Mouse (Mus musculus): ENCODE data around the gene Gipc2. TPM values are rescaled to one million over a fixed set of nuclear protein-coding genes. Genes with fewer than 3 reads are reported as not detected.

The Gipc2 gene
- polyA plus RNA-seq, 1 experiment from 2014 or later: 9.3 TPM

DNA sequence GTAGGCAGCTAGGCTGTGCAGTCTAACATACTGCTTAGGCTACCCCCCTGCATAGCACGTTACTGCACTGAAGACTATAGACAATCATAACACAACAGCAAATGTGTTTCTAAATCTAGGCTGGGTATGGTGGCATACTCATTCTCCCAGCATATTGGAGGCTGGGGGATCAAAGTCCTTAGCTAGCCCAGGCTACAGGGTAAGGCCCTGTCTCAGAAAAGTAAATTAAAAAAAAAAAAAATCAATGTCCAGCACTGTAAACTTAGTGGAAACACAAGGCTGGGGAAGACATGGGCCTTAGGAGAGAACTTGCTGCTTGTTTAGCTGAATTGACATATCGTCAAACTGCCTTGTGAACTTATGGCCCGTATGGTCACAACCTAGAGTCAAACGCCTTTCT, 14.6 kb upstream of the Gipc2 start:
- 91% methylated on average over 4 of the region's 4 CpGs for whole genome bisulfite sequencing
- Histone ChIP-seq H3K36me3 (ENCODE audit: control insufficient read depth, insufficient read depth, low read length) (peaks cover 12% of the 10 kb centered on the region), H3K9ac (replicated peaks; ENCODE audit: low read length) (no peak overlapping the region), H3K4me2 (ENCODE audit: low read length) (no peak overlapping the region), H3K4me1 (ENCODE audit: control insufficient read depth, insufficient read depth, low read length) (no peaks in the 10 kb centered on the region), H3K27ac (replicated peaks; ENCODE audit: low read depth, low read length) (no peak overlapping the region), H3K9me3 (ENCODE audit: control insufficient read depth, low read length) (no peaks in the 10 kb centered on the region), H3K27me3 (ENCODE audit: control insufficient read depth, insufficient read depth, low read length) (no peaks in the 10 kb centered on the region), H3K4me3 (replicated peaks; ENCODE audit: low read depth, low read length) (no peak overlapping the region)
- no peak for ATAC-seq (ENCODE audit: low FRiP score, low TSS enrichment)
- DNase-seq: no peak

DNA sequence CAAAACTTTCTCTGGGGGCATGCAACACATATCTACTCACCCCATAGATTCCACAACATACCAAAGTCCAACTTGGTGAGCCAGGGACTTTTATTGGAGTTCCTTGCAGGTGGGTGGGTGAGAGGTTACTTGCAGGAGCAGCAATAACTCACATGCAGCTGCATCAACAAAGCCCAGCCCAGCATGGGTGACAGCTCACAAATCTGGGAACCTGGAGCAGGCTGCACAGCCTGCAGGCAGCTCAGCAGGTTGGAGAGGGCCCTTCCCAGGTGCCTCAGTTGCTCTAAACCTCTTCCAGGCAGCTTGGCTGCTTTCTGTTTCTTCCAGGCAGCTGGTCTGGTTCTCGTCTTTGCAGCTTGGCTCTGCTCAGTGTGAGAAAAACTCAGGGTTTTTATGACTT, 13.3 kb upstream of the Gipc2 start:
- H3K27ac ChIP-seq (replicated peaks; ENCODE audit: low read depth, low read length): no peak overlapping the region
- H3K9me3 ChIP-seq (ENCODE audit: control insufficient read depth, low read length): no peaks in the 10 kb centered on the region
- no peaks in the 10 kb centered on the region for H3K4me1 ChIP-seq (ENCODE audit: control insufficient read depth, insufficient read depth, low read length)
- H3K36me3 ChIP-seq (ENCODE audit: control insufficient read depth, insufficient read depth, low read length): 0 out of 2 replicates have a peak, but pooled peaks cover under 1% of the 10 kb centered on the region
- ATAC-seq (ENCODE audit: low FRiP score, low TSS enrichment) (no peak), DNase-seq (no peak)
- no peak overlapping the region for H3K9ac ChIP-seq (replicated peaks; ENCODE audit: low read length)
- H3K4me2 ChIP-seq (ENCODE audit: low read length): no peak overlapping the region
- WGBS: 71% methylated on average over 1 of the region's 1 CpGs
- H3K4me3 ChIP-seq (replicated peaks; ENCODE audit: low read depth, low read length): no peak overlapping the region
- H3K27me3 ChIP-seq (ENCODE audit: control insufficient read depth, insufficient read depth, low read length): no peaks in the 10 kb centered on the region

DNA sequence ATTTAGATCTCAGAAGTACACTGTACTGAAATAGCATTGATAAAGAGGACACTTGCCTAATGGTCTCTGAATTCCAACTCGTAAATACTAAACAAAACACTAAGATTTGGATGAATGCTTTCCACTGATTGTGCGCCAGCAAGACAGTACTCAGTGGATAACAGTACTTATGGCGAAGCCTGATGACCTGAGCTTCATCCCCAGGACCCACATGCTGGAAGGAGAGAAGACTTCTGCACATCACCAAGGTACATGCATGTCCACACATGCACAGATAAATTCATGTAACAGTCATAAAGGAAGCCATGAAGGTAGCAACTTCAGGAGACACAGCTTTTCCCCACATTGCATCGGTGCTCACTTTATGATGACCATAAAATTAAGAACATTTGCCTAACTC, 12.8 kb upstream of the Gipc2 start:
- Histone ChIP-seq H3K36me3 (ENCODE audit: control insufficient read depth, insufficient read depth, low read length) (no peaks in the 10 kb centered on the region), H3K27ac (replicated peaks; ENCODE audit: low read depth, low read length) (no peak overlapping the region), H3K9me3 (ENCODE audit: control insufficient read depth, low read length) (no peaks in the 10 kb centered on the region), H3K4me3 (replicated peaks; ENCODE audit: low read depth, low read length) (no peak overlapping the region), H3K4me1 (ENCODE audit: control insufficient read depth, insufficient read depth, low read length) (no peaks in the 10 kb centered on the region), H3K9ac (replicated peaks; ENCODE audit: low read length) (no peak overlapping the region), H3K27me3 (ENCODE audit: control insufficient read depth, insufficient read depth, low read length) (no peaks in the 10 kb centered on the region), H3K4me2 (ENCODE audit: low read length) (no peak overlapping the region)
- WGBS: 94% methylated on average over 4 of the region's 4 CpGs
- DNase-seq (no peak), ATAC-seq (ENCODE audit: low FRiP score, low TSS enrichment) (no peak)

DNA sequence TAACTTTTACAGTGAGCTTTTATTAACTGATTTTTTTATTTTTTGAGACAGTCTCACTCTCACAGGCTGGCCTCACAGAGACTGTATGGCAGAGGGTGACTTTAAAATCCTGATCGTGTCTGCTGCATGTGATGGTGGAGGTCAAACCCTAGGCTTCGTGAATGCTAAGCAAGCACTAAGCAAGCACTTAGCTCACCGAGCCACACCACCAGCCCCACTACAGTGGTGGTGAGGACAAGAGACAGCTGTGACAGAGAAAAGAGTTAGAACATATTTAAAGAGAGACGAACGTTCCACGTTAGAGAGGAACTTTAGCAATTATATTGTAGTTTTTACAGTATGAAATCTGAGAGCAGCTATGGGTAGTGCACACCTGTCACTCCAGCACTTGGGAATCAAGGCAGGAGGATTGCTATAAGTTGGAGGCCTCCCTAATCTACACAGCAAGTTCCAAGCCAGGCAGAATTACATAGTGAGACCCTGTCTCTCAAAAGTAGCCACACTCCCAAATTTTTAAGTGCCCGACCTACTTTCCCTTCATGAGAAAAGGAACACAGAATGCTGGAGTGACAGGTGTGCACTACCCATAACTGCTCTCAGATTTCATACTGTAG, 6.4 kb upstream of the Gipc2 start:
- Histone ChIP-seq H3K4me1 (ENCODE audit: control insufficient read depth, insufficient read depth, low read length) (no peaks in the 10 kb centered on the region), H3K27ac (replicated peaks; ENCODE audit: low read depth, low read length) (no peak overlapping the region), H3K27me3 (ENCODE audit: control insufficient read depth, insufficient read depth, low read length) (no peaks in the 10 kb centered on the region), H3K4me2 (ENCODE audit: low read length) (no peak overlapping the region), H3K4me3 (replicated peaks; ENCODE audit: low read depth, low read length) (no peak overlapping the region), H3K36me3 (ENCODE audit: control insufficient read depth, insufficient read depth, low read length) (no peaks in the 10 kb centered on the region), H3K9me3 (ENCODE audit: control insufficient read depth, low read length) (no peaks in the 10 kb centered on the region), H3K9ac (replicated peaks; ENCODE audit: low read length) (no peak overlapping the region)
- ATAC-seq (ENCODE audit: low FRiP score, low TSS enrichment): no peak
- no peak for DNase-seq
- 86% methylated on average over 7 of the region's 7 CpGs for WGBS

DNA sequence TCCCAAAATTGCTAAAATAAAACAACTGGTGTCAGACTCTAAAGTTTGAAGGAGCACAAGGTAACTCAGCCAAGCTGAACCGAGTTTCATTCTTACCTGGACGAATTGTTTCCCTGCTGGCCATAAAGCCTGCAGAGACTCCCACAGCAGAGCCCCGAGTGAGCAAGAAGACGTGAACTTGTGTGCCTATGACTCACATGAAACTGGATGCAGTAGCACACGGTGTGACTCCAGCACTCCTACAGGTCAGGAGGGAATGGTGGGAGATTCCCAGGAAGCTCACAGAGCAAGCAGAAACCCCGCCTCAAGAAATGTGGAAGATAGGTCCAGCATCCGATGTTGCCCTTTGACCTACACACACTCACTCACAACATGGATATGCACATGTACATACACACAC, 5.8 kb upstream of the Gipc2 start:
- H3K36me3 ChIP-seq (ENCODE audit: control insufficient read depth, insufficient read depth, low read length): no peaks in the 10 kb centered on the region
- H3K27ac ChIP-seq (replicated peaks; ENCODE audit: low read depth, low read length): no peak overlapping the region
- no peaks in the 10 kb centered on the region for H3K9me3 ChIP-seq (ENCODE audit: control insufficient read depth, low read length)
- H3K9ac ChIP-seq (replicated peaks; ENCODE audit: low read length): no peak overlapping the region
- no peak for ATAC-seq (ENCODE audit: low FRiP score, low TSS enrichment)
- 76% methylated on average over 7 of the region's 7 CpGs for WGBS
- no peak overlapping the region for H3K4me3 ChIP-seq (replicated peaks; ENCODE audit: low read depth, low read length)
- DNase-seq: no peak
- no peaks in the 10 kb centered on the region for H3K4me1 ChIP-seq (ENCODE audit: control insufficient read depth, insufficient read depth, low read length)
- no peaks in the 10 kb centered on the region for H3K27me3 ChIP-seq (ENCODE audit: control insufficient read depth, insufficient read depth, low read length)
- no peak overlapping the region for H3K4me2 ChIP-seq (ENCODE audit: low read length)

DNA sequence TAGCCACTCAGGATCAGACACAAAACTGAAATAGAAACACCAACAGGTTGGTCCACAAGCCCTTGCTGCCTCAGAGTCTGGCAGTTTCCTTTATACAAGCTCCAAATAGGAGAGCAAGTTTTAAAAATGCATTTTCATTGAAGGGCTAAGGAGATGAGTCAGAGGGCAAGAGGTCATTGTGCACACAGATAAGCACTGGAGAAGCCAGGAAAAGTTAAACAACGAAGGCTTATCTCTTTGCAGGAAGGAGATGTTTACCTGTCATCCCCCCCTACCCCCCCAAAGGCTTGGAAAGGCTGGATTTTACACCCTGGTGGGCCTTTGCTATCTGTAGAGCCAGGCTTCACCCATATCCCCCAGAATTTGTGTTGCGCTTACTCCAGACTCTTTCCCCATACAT, 5.2 kb upstream of the Gipc2 start:
- Histone ChIP-seq H3K4me3 (replicated peaks; ENCODE audit: low read depth, low read length) (no peak overlapping the region), H3K4me1 (ENCODE audit: control insufficient read depth, insufficient read depth, low read length) (no peaks in the 10 kb centered on the region; the same call in 1 of the 2 replicates), H3K9ac (replicated peaks; ENCODE audit: low read length) (no peak overlapping the region), H3K27ac (replicated peaks; ENCODE audit: low read depth, low read length) (no peak overlapping the region), H3K9me3 (ENCODE audit: control insufficient read depth, low read length) (no peaks in the 10 kb centered on the region), H3K27me3 (ENCODE audit: control insufficient read depth, insufficient read depth, low read length) (no peaks in the 10 kb centered on the region), H3K4me2 (ENCODE audit: low read length) (no peak overlapping the region), H3K36me3 (ENCODE audit: control insufficient read depth, insufficient read depth, low read length) (no peaks in the 10 kb centered on the region)
- ATAC-seq (ENCODE audit: low FRiP score, low TSS enrichment) (no peak), DNase-seq (no peak)
- 88% methylated on average over 2 of the region's 2 CpGs for WGBS

DNA sequence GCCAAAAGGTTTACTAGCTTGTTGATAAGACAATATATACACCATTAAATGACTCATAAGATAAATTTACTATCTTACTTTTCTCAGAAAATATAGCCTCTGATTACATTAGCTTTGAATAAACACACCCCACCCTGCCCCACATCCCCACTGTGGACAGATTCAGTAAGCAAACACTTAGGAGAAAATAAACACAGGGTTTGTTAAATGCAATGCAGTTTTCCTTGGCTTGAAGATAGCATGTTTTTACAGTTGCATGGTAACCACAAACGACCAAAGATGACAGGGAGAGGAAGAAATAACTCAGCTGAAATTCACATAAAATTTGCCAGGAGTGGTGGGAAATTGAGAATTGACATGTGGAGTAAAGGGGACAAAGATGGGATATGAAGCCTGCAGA, 4.4 kb upstream of the Gipc2 start:
- H3K36me3 ChIP-seq (ENCODE audit: control insufficient read depth, insufficient read depth, low read length): no peaks in the 10 kb centered on the region
- no peak overlapping the region for H3K9ac ChIP-seq (replicated peaks; ENCODE audit: low read length)
- H3K4me2 ChIP-seq (ENCODE audit: low read length): no peak overlapping the region
- no peaks in the 10 kb centered on the region for H3K27me3 ChIP-seq (ENCODE audit: control insufficient read depth, insufficient read depth, low read length)
- ATAC-seq (ENCODE audit: low FRiP score, low TSS enrichment): no peak
- no peaks in the 10 kb centered on the region for H3K9me3 ChIP-seq (ENCODE audit: control insufficient read depth, low read length)
- H3K4me3 ChIP-seq (replicated peaks; ENCODE audit: low read depth, low read length): no peak overlapping the region
- no peak for DNase-seq
- 52% methylated on average over 1 of the region's 1 CpGs for WGBS
- no peak overlapping the region for H3K27ac ChIP-seq (replicated peaks; ENCODE audit: low read depth, low read length)
- H3K4me1 ChIP-seq (ENCODE audit: control insufficient read depth, insufficient read depth, low read length): peaks cover 4% of the 10 kb centered on the region; the same call in 1 of the 2 replicates

DNA sequence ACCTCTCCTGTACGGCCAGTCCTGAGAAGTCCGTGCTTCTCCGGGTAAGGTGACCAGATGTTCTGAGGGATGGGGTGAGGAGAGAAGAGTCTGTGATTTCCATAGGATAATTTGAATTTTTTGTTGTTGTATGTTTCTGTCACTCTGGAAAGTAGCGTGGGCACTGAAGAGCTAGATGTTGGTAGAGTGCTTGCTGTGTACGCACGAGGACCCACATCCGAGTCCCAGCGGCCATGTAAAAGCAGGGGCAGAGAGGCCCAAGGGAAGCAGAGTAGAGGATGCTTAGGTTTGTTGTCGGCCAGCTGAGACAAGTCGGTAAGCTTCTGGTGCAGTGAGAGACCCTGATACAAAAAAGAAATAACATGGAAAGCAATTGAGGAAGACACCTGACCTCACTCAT, 2.0 kb upstream of the Gipc2 start:
- H3K9ac ChIP-seq (replicated peaks; ENCODE audit: low read length): no peak overlapping the region
- WGBS: 95% methylated on average over 10 of the region's 10 CpGs
- peaks cover 3% of the 10 kb centered on the region; the same call in 1 of the 2 replicates for H3K27me3 ChIP-seq (ENCODE audit: control insufficient read depth, insufficient read depth, low read length)
- DNase-seq (no peak), ATAC-seq (ENCODE audit: low FRiP score, low TSS enrichment) (no peak)
- no peaks in the 10 kb centered on the region for H3K9me3 ChIP-seq (ENCODE audit: control insufficient read depth, low read length)
- no peak overlapping the region for H3K4me2 ChIP-seq (ENCODE audit: low read length)
- no peak overlapping the region for H3K4me3 ChIP-seq (replicated peaks; ENCODE audit: low read depth, low read length)
- no peak overlapping the region for H3K27ac ChIP-seq (replicated peaks; ENCODE audit: low read depth, low read length)
- peaks cover 4% of the 10 kb centered on the region; the same call in 1 of the 2 replicates for H3K4me1 ChIP-seq (ENCODE audit: control insufficient read depth, insufficient read depth, low read length)
- H3K36me3 ChIP-seq (ENCODE audit: control insufficient read depth, insufficient read depth, low read length): no peaks in the 10 kb centered on the region

DNA sequence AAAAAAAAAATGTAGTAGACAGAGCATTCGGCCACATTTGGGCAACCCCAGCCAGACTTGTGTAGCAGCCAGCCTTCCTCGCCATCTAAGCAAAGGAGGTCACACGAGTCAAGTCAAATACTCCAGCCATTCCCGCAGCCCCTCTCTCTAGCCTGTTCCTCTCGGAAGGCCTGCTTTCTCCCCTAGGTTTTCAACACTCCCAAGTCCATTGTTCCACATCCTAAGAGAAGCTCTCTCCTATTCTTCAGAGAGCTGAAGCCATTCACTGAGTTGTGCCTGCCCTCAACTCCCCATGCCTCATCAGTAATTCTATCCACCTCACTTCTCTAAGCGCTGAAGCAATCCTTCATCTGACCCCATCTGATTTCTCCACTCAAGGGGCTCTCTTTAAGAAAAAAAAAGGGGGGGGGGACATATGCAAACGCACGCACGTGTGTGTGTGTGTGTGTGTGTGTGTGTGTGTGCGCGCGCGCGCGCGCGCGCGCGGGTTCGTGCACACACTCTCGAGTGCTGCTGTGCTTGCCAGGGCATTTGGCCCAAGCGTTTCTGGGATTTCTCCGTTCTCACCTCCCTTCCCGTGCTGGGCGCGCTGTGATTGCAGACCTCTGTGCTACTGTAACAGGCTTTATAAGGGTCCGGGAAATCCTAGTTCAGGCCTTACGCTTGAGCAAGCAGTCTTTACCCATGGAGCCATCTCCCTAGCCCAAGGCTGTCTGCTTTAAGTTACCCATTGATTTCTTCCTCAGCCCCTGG, 845 bp upstream of the Gipc2 start:
- WGBS: 6% methylated on average over 29 of the region's 29 CpGs
- H3K27me3 ChIP-seq (ENCODE audit: control insufficient read depth, insufficient read depth, low read length): peaks cover 3% of the 10 kb centered on the region; the same call in 1 of the 2 replicates
- peaks cover 4% of the 10 kb centered on the region; the same call in 1 of the 2 replicates for H3K4me1 ChIP-seq (ENCODE audit: control insufficient read depth, insufficient read depth, low read length)
- peak overlapping the region; percentile 90 for H3K4me2 ChIP-seq (ENCODE audit: low read length)
- peak; percentile 40 for ATAC-seq (ENCODE audit: low FRiP score, low TSS enrichment)
- DNase-seq: peak; percentile 81
- no peaks in the 10 kb centered on the region for H3K9me3 ChIP-seq (ENCODE audit: control insufficient read depth, low read length)
- peak overlapping the region; percentile 43; the same call in 1 of the 2 replicates for H3K27ac ChIP-seq (replicated peaks; ENCODE audit: low read depth, low read length)
- no peaks in the 10 kb centered on the region for H3K36me3 ChIP-seq (ENCODE audit: control insufficient read depth, insufficient read depth, low read length)
- peak overlapping the region; percentile 21; the same call in 1 of the 2 replicates for H3K9ac ChIP-seq (replicated peaks; ENCODE audit: low read length)
- H3K4me3 ChIP-seq (replicated peaks; ENCODE audit: low read depth, low read length): peak overlapping the region; percentile 59

Data from midbrain, embryonic 14.5 days (tissue).